Mouse (Mus musculus) spleen, postnatal 0 days (tissue): ENCODE measurements around the gene Gm26965. TPM values are rescaled to one million over a fixed set of nuclear protein-coding genes. Genes with fewer than 3 reads are reported as not detected.

ENCODE experiments used
- polyA plus RNA-seq: library from polyadenylated mRNA; unstranded; fragments of >200 nt; fragmentation: Nextera tagmentation; extraction: Ambion mirVana; gene quantifications from 2 replicates; pipeline ENCODE4 v1.2.1, GENCODE M21; 2015

Gene Gm26965
- not detected in 2 replicates for polyA plus RNA-seq

DNA sequence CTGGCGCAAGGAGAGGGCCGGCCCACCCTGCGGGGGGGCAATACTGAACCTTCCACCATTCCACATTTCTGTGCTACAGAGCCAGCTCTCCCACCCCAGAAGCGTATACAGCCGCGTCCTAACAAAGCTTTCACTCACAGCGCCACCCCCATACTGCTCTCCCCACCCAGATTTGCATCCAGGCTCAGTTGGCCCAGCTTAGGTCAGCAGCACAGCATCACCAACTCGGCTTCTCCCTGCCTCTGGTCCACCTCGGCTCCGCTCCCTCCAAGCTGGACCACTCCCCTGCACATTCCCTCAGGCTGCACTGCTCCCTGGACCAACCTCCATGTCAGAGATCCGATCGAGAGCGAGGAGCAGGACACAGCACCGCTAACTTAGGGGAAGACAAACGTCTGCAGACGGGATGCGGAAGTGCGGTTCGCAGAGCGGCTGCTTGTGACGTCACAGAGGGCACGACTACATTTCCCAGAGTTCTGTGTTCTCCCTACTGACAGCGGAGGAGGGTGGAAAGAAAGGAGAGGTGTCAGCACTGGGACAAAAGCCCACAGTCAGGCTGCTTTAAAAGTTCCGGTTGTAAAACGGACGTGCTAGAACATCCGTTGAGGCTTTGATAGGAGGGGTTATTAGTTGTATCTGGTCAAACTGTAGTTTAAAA is at the start of gene Gm26965, which contains the start of gene Zfp87:
Gm26965 (minus strand) TSS at position 399 of the 658 bp plus-strand sequence.
Zfp87 (minus strand) TSS at position 425 of the 658 bp plus-strand sequence.

DNA sequence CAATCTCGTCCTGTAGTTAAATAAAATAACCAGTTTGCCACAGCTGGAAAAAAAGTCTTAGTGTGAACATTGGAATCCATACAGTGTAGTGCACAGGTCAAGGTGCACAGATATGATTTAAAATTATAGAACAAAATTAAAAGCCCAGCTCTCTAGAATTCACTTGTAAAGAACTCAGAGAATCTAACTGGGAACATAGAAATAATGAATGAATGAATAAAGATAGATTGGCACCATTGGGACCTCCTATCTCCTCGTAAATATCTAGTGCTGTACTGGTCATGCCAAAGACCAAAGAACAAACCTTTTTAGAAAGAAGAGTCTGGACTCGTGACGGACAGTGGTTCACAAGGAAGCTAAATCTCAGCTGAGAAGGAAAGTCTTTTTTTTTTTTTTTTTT is 27.8 kb upstream of the Gm26965 start, which contains the start of gene Zfp748:
Zfp748 (minus strand) TSS at position 101 of the 400 bp plus-strand sequence.

DNA sequence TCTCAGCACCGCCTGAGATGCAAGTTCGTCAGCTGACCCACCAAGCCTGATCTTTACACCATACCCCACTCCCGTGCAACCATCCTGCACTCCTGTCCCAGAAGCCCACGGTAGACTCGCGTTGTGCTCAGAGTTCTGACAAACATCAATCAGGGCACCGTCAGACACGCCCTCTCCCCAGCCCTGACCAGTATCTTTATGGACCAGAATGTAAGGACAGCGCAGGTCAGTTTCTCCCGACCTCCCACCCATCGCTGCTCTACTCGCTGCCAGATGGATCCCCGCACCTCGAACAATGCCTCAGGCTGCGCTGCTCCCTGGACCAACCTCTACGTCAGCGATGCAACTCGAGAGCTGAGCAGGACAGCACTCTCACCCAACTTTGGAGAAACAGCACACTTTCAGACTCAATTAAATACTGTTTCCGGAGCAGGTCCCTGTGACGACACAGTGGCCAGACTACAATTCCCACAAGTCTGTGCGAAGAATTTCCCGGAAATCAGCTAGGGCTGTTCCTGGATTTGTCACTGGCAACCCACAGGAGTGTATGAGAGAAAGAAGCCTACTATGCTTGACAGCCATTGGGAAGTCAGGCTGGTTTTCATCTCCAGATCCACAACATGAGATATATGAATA is 25.7 kb downstream of the Gm26965 start, which contains the start of gene Zfp58:
Zfp58 (minus strand) TSS at position 472 of the 636 bp plus-strand sequence.

DNA sequence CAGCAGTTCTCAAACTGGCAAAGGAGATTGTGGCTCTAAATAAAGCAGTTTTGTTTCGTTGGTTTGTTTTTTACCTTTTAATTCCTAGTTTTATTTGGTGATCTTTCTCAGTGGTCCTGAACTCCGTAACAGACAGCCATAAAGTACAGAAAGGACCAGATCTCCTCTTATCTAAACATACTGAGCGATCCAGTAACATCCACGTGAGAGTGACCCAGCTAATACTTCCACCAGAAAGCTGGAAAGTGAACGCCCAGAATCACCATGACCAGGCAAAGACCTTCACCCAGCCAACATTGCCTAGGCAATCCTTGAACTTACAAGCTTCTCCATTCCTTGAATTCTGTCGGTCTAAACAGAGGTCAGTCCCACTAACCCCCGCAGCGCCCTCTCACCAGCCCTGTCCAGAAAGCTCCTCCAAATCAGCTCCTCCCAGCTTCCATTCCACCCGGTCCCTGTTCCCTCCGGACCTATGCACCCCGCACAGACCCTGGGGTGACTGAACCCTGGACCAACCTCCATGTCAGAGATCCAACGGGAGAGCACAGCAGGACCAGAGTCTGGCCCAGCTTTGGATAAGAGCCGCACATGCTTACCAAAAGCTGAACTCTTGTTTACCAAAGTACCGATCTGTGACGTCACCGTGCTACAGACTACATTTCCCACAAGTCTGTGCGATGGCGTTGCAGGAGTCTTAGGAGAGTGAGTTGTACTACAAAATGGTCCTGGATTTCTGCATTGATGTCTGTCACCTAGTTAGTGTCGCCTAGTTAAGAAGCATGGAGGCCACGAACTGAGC is 42.1 kb downstream of the Gm26965 start, which contains the start of gene Zfp874b:
Zfp874b (minus strand) TSS at position 634 of the 799 bp plus-strand sequence.

GRCm38 (mm10) chr13:67451172-67452020 is 74.6 kb downstream of the Gm26965 start, which contains the start of gene Zfp874a:
Gene Zfp874a (minus strand): TSS chr13:67451624.

Other genes starting within 250 kb of the Gm26965 start
- 0.95 and 1.1 TPM in 2 replicates for gene Zfp458, start 247.7 kb downstream of the Gm26965 start, polyA plus RNA-seq
- 0.49 and 0.53 TPM in 2 replicates for gene Zfp457, start 219.7 kb downstream of the Gm26965 start, polyA plus RNA-seq
- gene Zfp595, start 193.6 kb downstream of the Gm26965 start, polyA plus RNA-seq, result 1.3 TPM in 2 replicates
- 0.25 TPM in 1 of 2 replicates, not detected in the other for gene Gm28044, start 165.6 kb downstream of the Gm26965 start, polyA plus RNA-seq
- gene Zfp953, start 165.5 kb downstream of the Gm26965 start, polyA plus RNA-seq, result 0.78 and 0.92 TPM in 2 replicates
- 0.24 and 0.38 TPM in 2 replicates for gene Gm28041, start 150.4 kb downstream of the Gm26965 start, polyA plus RNA-seq
- 0.79 and 1.2 TPM in 2 replicates for gene Zfp456, start 150.3 kb downstream of the Gm26965 start, polyA plus RNA-seq
- gene Zfp429, start 126.3 kb downstream of the Gm26965 start, polyA plus RNA-seq, result 2.1 and 2.4 TPM in 2 replicates
- gene Zfp459, start 104.7 kb downstream of the Gm26965 start, polyA plus RNA-seq, result 0.41 and 0.76 TPM in 2 replicates
- gene Zfp874a, start 74.5 kb downstream of the Gm26965 start, polyA plus RNA-seq, result 5.7 and 7.4 TPM in 2 replicates
- 3.1 and 3.8 TPM in 2 replicates for gene Zfp874b, start 41.9 kb downstream of the Gm26965 start, polyA plus RNA-seq
- 3.3 and 3.8 TPM in 2 replicates for gene Zfp58, start 25.6 kb downstream of the Gm26965 start, polyA plus RNA-seq
- 14.5 and 17.2 TPM in 2 replicates for gene Zfp87, start within 50 bp of the Gm26965 start, polyA plus RNA-seq
- gene Zfp748, start 27.7 kb upstream of the Gm26965 start, polyA plus RNA-seq, result 3.8 and 3.9 TPM in 2 replicates
- gene Zfp729b, start 83.6 kb upstream of the Gm26965 start, polyA plus RNA-seq, result 1.8 and 2.7 TPM in 2 replicates
- gene Gm49345, start 111.6 kb upstream of the Gm26965 start, polyA plus RNA-seq, result not detected in 2 replicates
- 1.5 and 2.4 TPM in 2 replicates for gene Zfp729a, start 111.6 kb upstream of the Gm26965 start, polyA plus RNA-seq
- 4.5 and 6.9 TPM in 2 replicates for gene Zfp738, start 160.9 kb upstream of the Gm26965 start, polyA plus RNA-seq
- gene Zfp65, start 203.0 kb upstream of the Gm26965 start, polyA plus RNA-seq, result 1.8 and 2.3 TPM in 2 replicates
- gene Zfp85, start 229.1 kb upstream of the Gm26965 start, polyA plus RNA-seq, result 1.5 and 2.0 TPM in 2 replicates